ENCODE assay signal across 13 mouse cellular contexts in genomic region chr13:20180738-20181137, GRCm38 (mm10).
DNase-seq lines count a peak whose midpoint lies in the region; ATAC-seq and TF ChIP-seq lines count a peak whose summit lies in the region.
"Had no signal": no experiment of that assay in that cellular context is flagged by ENCODE, and none has a peak within 500 bp of the region (broad histone marks: within the 10 kb centered on the region; RNA-seq: fewer than 3 reads in every experiment).

No protein-coding gene starts in this region.

- no peak for DNase-seq in heart, adult 2 months
- DNase-seq in limb, embryonic 10.5 days (ENCODE audit: low spot score), result no peak
- DNase-seq in MEL (ENCODE audit: low read depth, low spot score), result peak; percentile 21
- DNase-seq in frontal cortex, postnatal 36 days (ENCODE audit: low spot score in 2 of 2), result no peak
- no peak for DNase-seq in right cerebral cortex, postnatal 25 days
- DNase-seq: cerebellum, adult 9-11 months; left cerebral cortex, postnatal 4 days; lung, postnatal 4 days had no signal

- H3K9ac ChIP-seq in heart, adult 2 months (ENCODE audit: low read depth, low read length), result no peak overlapping the region; the same call in 1 of the 2 replicates
- no peak overlapping the region for H3K9ac ChIP-seq in heart, embryonic 12.5 days
- no peak overlapping the region for H3K9ac ChIP-seq in limb, embryonic 15.5 days
- no peak overlapping the region for H3K9ac ChIP-seq in MEL (ENCODE audit: control insufficient read depth, low read depth, low read length, poor library complexity, severe bottlenecking)
- H3K9ac ChIP-seq: neural tube, embryonic 12.5 days had no signal

- no peak for ATAC-seq in heart, embryonic 12.5 days (ENCODE audit: insufficient number of reproducible peaks, low FRiP score)
- no peak for ATAC-seq in limb, embryonic 15.5 days (ENCODE audit: insufficient number of reproducible peaks, low FRiP score, low TSS enrichment, low read depth)
- ATAC-seq in megakaryocyte, adult 5-6 weeks (ENCODE audit: poor library complexity, severe bottlenecking), result peak; percentile 57
- ATAC-seq: midbrain, embryonic 16.5 days had no signal

- no peak for TF ChIP-seq EP300 in heart, adult 2 months (IDR thresholded peaks at IDR 0.05; ENCODE audit: insufficient read depth, low read depth, low read length)
- no peak for TF ChIP-seq EP300 in MEL (IDR thresholded peaks at IDR 0.05; ENCODE audit: low read depth in 1 of 2, low read length in 2 of 2)

- no peaks in the 10 kb centered on the region for H3K9me3 ChIP-seq in heart, embryonic 12.5 days (replicated peaks)
- no peaks in the 10 kb centered on the region for H3K9me3 ChIP-seq in limb, embryonic 15.5 days
- H3K9me3 ChIP-seq in limb, embryonic 10.5 days (replicated peaks), result no peaks in the 10 kb centered on the region
- H3K9me3 ChIP-seq in MEL (replicated peaks; ENCODE audit: insufficient read depth, low read length), result no peaks in the 10 kb centered on the region
- H3K9me3 ChIP-seq: neural tube, embryonic 12.5 days had no signal

- H3K4me1 ChIP-seq in heart, adult 2 months (ENCODE audit: control insufficient read depth, insufficient read depth, low read length), result peaks cover 22% of the 10 kb centered on the region
- H3K4me1 ChIP-seq in heart, embryonic 12.5 days (replicated peaks), result peaks cover 28% of the 10 kb centered on the region
- H3K4me1 ChIP-seq in limb, embryonic 15.5 days, result peaks cover 23% of the 10 kb centered on the region
- peaks cover 35% of the 10 kb centered on the region for H3K4me1 ChIP-seq in limb, embryonic 10.5 days
- H3K4me1 ChIP-seq in MEL (ENCODE audit: control insufficient read depth in 1 of 2, insufficient read depth in 2 of 2, low read length in 2 of 2), result peaks cover 0 to 9% of the 10 kb centered on the region in 2 experiments; a peak in 3 of 4 replicates

- H3K27ac ChIP-seq in heart, adult 2 months, result peak overlapping the region; percentile 69
- no peak overlapping the region for H3K27ac ChIP-seq in heart, embryonic 12.5 days (ENCODE audit: poor library complexity, severe bottlenecking)
- 0 out of 2 replicates have a peak overlapping the region, but pooled peaks have one; percentile 14 for H3K27ac ChIP-seq in limb, embryonic 15.5 days
- H3K27ac ChIP-seq in limb, embryonic 10.5 days, result no peak overlapping the region
- H3K27ac ChIP-seq in MEL (ENCODE audit: control insufficient read depth, low read depth, low read length), result no peak overlapping the region
- H3K27ac ChIP-seq: neural tube, embryonic 12.5 days had no signal

- no peak overlapping the region for H3K4me2 ChIP-seq in heart, embryonic 12.5 days
- H3K4me2 ChIP-seq in limb, embryonic 15.5 days, result no peak overlapping the region
- H3K4me2 ChIP-seq: neural tube, embryonic 12.5 days had no signal

- no peak overlapping the region for H3K4me3 ChIP-seq in heart, adult 2 months
- no peak overlapping the region for H3K4me3 ChIP-seq in heart, embryonic 12.5 days
- H3K4me3 ChIP-seq in limb, embryonic 15.5 days, result no peak overlapping the region
- H3K4me3 ChIP-seq in limb, embryonic 10.5 days, result no peak overlapping the region
- no peak overlapping the region for H3K4me3 ChIP-seq in MEL (ENCODE audit: control insufficient read depth in 1 of 2, insufficient read depth in 1 of 2, low read depth in 2 of 2, low read length in 2 of 2)
- H3K4me3 ChIP-seq: neural tube, embryonic 12.5 days had no signal

- no peak for TF ChIP-seq POLR2A in heart, adult 2 months (IDR thresholded peaks at IDR 0.05; ENCODE audit: insufficient read depth, low read depth, low read length)
- TF ChIP-seq POLR2A in MEL (IDR thresholded peaks at IDR 0.05; ENCODE audit: control insufficient read depth in 1 of 2, insufficient read depth in 1 of 2, low read depth in 1 of 2, low read length in 2 of 2, poor library complexity in 1 of 2), result no peak

- H3K79me2 ChIP-seq in heart, adult 2 months (replicated peaks; ENCODE audit: control insufficient read depth, insufficient read depth, low read length), result no peaks in the 10 kb centered on the region; the same call in 1 of the 2 replicates
- H3K79me2 ChIP-seq in MEL (ENCODE audit: control insufficient read depth, insufficient read depth, low read length, poor library complexity), result peaks cover 1% of the 10 kb centered on the region; the same call in 1 of the 2 replicates

- H3K36me3 ChIP-seq in heart, adult 2 months (ENCODE audit: control insufficient read depth, insufficient read depth, low read length), result peaks cover 4% of the 10 kb centered on the region; the same call in 1 of the 2 replicates
- H3K36me3 ChIP-seq in heart, embryonic 12.5 days, result no peaks in the 10 kb centered on the region
- no peaks in the 10 kb centered on the region for H3K36me3 ChIP-seq in limb, embryonic 15.5 days
- no peaks in the 10 kb centered on the region for H3K36me3 ChIP-seq in limb, embryonic 10.5 days
- H3K36me3 ChIP-seq in MEL (ENCODE audit: control insufficient read depth in 1 of 2, insufficient read depth in 2 of 2, low read length in 2 of 2), result no peaks in the 10 kb centered on the region; a peak in 1 of 4 replicates
- H3K36me3 ChIP-seq: neural tube, embryonic 12.5 days had no signal

- no peaks in the 10 kb centered on the region for H3K27me3 ChIP-seq in heart, adult 2 months (ENCODE audit: control insufficient read depth, insufficient read depth, low read length)
- no peaks in the 10 kb centered on the region for H3K27me3 ChIP-seq in heart, embryonic 12.5 days (replicated peaks)
- no peaks in the 10 kb centered on the region for H3K27me3 ChIP-seq in limb, embryonic 15.5 days
- H3K27me3 ChIP-seq in limb, embryonic 10.5 days (ENCODE audit: low read depth, poor library complexity, severe bottlenecking), result no peaks in the 10 kb centered on the region
- no peaks in the 10 kb centered on the region for H3K27me3 ChIP-seq in MEL (ENCODE audit: control insufficient read depth in 1 of 2, insufficient read depth in 2 of 2, low read length in 2 of 2)
- H3K27me3 ChIP-seq: neural tube, embryonic 12.5 days had no signal

- 66% methylated on average over 5 of the region's 5 CpGs for WGBS in heart, adult 2 months
- WGBS in heart, embryonic 12.5 days, result 77% methylated on average over 5 of the region's 5 CpGs
- WGBS in limb, embryonic 15.5 days, result 87% methylated on average over 5 of the region's 5 CpGs
- 93% methylated on average over 5 of the region's 5 CpGs for WGBS in limb, embryonic 10.5 days

- no peak for TF ChIP-seq CTCF in heart, adult 2 months (IDR thresholded peaks at IDR 0.05)
- TF ChIP-seq CTCF in MEL (IDR thresholded peaks at IDR 0.05 in 2 of 3, conservative IDR thresholded peaks at IDR 0.05 in 1 of 3; ENCODE audit: control insufficient read depth in 1 of 3, insufficient read depth in 1 of 3, low read depth in 2 of 3, low read length in 3 of 3, poor library complexity in 1 of 3, severe bottlenecking in 1 of 3), result no peak

- no peak for TF ChIP-seq RAD21 in MEL (IDR thresholded peaks at IDR 0.05; ENCODE audit: low read depth, low read length)

- intact Hi-C loops in heart, adult 2 months (cut with DNase I), result loop anchor here (1.0 to 5.0 kb wide), 5 partner anchors 33 to 143 kb away; no protein-coding TSS in a partner anchor

TF ChIP-seq in MEL, 35 proteins besides CTCF, POLR2A, EP300 and RAD21:
- TF ChIP-seq ZMIZ1 (IDR thresholded peaks at IDR 0.05; ENCODE audit: low read depth, low read length), result no peak

Comparison
In these comparisons a context has a peak if more than half of its experiments do, and no peak if none do; other contexts are left out.
1. H3K27ac ChIP-seq: peak in heart, adult 2 months (single experiment) and limb, embryonic 15.5 days (single experiment); none in heart, embryonic 12.5 days (single experiment), limb, embryonic 10.5 days (single experiment) and MEL (single experiment).